Mouse (Mus musculus) limb, embryonic 11.5 days (tissue): ENCODE results near the gene Fthl17a. TPM values are rescaled to one million over a fixed set of nuclear protein-coding genes. Genes with fewer than 3 reads are reported as not detected.

Source experiments
- ATAC-seq: fragments of 200-750 bp; cut with Nextera tagmentation; 2 replicates; pipeline ENCODE4 v1.8.0; 2017; ENCODE audit warnings: low read depth; ENCODE audit not compliant: insufficient number of reproducible peaks, low FRiP score, low TSS enrichment
- DNase-seq: peaks from one replicate; pipeline ENCODE4 v3.0.0-alpha.2; 2015; ENCODE audit warnings: low spot score
- H3K27ac ChIP-seq: fragments of 300-500 bp; sonication (generic); replicated peaks from 2 replicates; pipeline ENCODE4 v1.5.1; 2014; ENCODE audit warnings: low read depth, mild to moderate bottlenecking, low read length
- H3K27me3 ChIP-seq: fragments of 300-500 bp; sonication (generic); 2 replicates; pipeline ENCODE4 v1.6.1; 2014; ENCODE audit warnings: mild to moderate bottlenecking, low read length, mixed read lengths; ENCODE audit not compliant: control insufficient read depth, insufficient read depth
- H3K36me3 ChIP-seq: fragments of 300-500 bp; sonication (generic); 2 replicates; pipeline ENCODE4 v1.6.1; 2014; ENCODE audit warnings: mild to moderate bottlenecking, low read length, moderate library complexity, mixed read lengths; ENCODE audit not compliant: control insufficient read depth, insufficient read depth
- H3K4me1 ChIP-seq: fragments of 300-500 bp; sonication (generic); 2 replicates; pipeline ENCODE4 v1.6.1; 2014; ENCODE audit warnings: low read length, mixed read lengths; ENCODE audit not compliant: control insufficient read depth, insufficient read depth
- H3K4me2 ChIP-seq: fragments of 300-500 bp; sonication (generic); 2 replicates; pipeline ENCODE4 v1.6.1; 2014; ENCODE audit warnings: low read depth, mild to moderate bottlenecking, moderate library complexity; ENCODE audit not compliant: severe bottlenecking
- H3K4me3 ChIP-seq: fragments of 300-500 bp; sonication (generic); 2 replicates; pipeline ENCODE4 v1.5.1; 2014; ENCODE audit warnings: low read depth, low read length
- H3K9ac ChIP-seq: fragments of 300-500 bp; sonication (generic); 2 replicates; pipeline ENCODE4 v1.6.1; 2014; ENCODE audit warnings: mild to moderate bottlenecking, low read length
- H3K9me3 ChIP-seq: fragments of 300-500 bp; sonication (generic); 2 replicates; pipeline ENCODE4 v1.6.1; 2016; ENCODE audit warnings: low read length; ENCODE audit not compliant: control insufficient read depth
- WGBS: fragments of 180-500 bp; shearing (Covaris S2); extraction: QIAGEN DNeasy Blood & Tissue Kit; methylation state at CpG from one replicate; pipeline ENCODE4 v1.1.7; 2014; 5-methylcytosine and 5-hydroxymethylcytosine counted together
- polyA plus RNA-seq: library from polyadenylated mRNA; unstranded; fragments of >200 nt; fragmentation: Nextera tagmentation; extraction: Ambion mirVana; gene quantifications from 2 replicates; pipeline ENCODE4 v1.2.1, GENCODE M21; 2014

Fthl17a gene
- polyA plus RNA-seq = not detected in 2 replicates

GRCm38 (mm10) chrX:85249379-85249778, at the start of gene Fthl17a:
Gene Fthl17a, plus strand, starts transcription at chrX:85249679.
- H3K27me3 ChIP-seq = no peaks in the 10 kb centered on the region
- no peak within 1 kb of the TSS for H3K9ac ChIP-seq
- H3K27ac ChIP-seq = no peak within 1 kb of the TSS
- H3K4me2 ChIP-seq = no peak within 1 kb of the TSS
- no peaks in the 10 kb centered on the region for H3K36me3 ChIP-seq
- no peak for ATAC-seq
- 82% methylated on average over 2 of the region's 2 CpGs for WGBS
- H3K4me1 ChIP-seq = no peaks in the 10 kb centered on the region
- DNase-seq = no peak
- H3K9me3 ChIP-seq = no peaks in the 10 kb centered on the region
- no peak within 1 kb of the TSS for H3K4me3 ChIP-seq

- H3K36me3 ChIP-seq = no peaks in the 10 kb centered on the region
- 90% methylated on average over 2 of the region's 2 CpGs for WGBS
- ATAC-seq = no peak
- no peak for DNase-seq
- H3K27ac ChIP-seq = no peak overlapping the region
- H3K9me3 ChIP-seq = no peaks in the 10 kb centered on the region
- no peak overlapping the region for H3K4me2 ChIP-seq
- no peaks in the 10 kb centered on the region for H3K4me1 ChIP-seq
- no peak overlapping the region for H3K4me3 ChIP-seq
- no peak overlapping the region for H3K9ac ChIP-seq
- no peaks in the 10 kb centered on the region for H3K27me3 ChIP-seq
Observed at GRCm38 (mm10) chrX:85207001-85207400, 42.5 kb upstream of the Fthl17a start.

DNA sequence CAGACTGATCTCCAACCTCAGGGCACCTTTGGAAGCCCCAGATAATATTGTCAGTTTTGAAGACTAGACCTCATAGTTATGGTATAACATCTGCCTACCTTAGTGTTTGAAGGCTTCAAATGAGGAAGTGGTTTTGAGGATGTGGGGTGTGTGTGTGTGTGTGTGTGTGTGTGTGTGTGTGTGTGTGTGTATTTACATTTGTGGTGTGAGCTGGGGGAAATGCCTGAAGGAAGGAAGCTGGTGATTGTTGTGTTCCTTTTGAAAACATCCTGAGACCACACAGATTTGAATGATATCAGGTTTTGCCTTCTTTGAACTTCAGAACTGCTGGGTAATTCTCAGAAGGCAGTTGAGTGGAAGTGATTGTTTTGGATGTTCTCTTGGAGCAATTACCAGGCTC, 22.6 kb upstream of the Fthl17a start:
- DNase-seq = no peak
- Histone ChIP-seq H3K9ac (no peak overlapping the region), H3K27ac (no peak overlapping the region), H3K9me3 (no peaks in the 10 kb centered on the region), H3K4me3 (no peak overlapping the region), H3K36me3 (no peaks in the 10 kb centered on the region), H3K4me2 (no peak overlapping the region), H3K4me1 (no peaks in the 10 kb centered on the region), H3K27me3 (no peaks in the 10 kb centered on the region)
- no peak for ATAC-seq

DNA sequence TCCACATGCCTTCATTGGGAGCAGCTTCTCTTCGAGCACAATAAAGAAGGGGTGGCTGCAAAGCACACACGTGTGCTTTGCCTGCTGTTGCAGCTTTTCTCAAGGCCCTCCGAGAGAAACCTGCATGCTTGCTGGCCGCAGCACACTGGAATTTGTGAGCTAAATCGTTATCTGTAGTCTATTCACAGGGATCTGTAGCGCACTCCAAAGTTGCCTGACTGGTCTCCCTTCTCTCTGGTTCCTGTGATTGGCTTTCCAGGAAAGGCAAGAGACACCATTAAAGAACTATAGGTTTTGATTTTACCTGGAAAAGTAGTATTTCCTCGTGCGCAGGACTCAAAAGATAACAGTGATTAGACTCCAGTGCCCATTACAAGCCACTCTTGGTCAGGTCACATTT, 22.3 kb downstream of the Fthl17a start:
- DNase-seq = no peak
- Histone ChIP-seq H3K9ac (no peak overlapping the region), H3K27ac (no peak overlapping the region), H3K4me2 (no peak overlapping the region), H3K9me3 (no peaks in the 10 kb centered on the region), H3K36me3 (no peaks in the 10 kb centered on the region), H3K4me3 (no peak overlapping the region), H3K4me1 (no peaks in the 10 kb centered on the region), H3K27me3 (no peaks in the 10 kb centered on the region)
- 68% methylated on average over 8 of the region's 8 CpGs for WGBS
- ATAC-seq = no peak

- Histone ChIP-seq H3K4me1 (no peaks in the 10 kb centered on the region), H3K27ac (no peak overlapping the region), H3K4me3 (no peak overlapping the region), H3K36me3 (no peaks in the 10 kb centered on the region), H3K27me3 (no peaks in the 10 kb centered on the region), H3K4me2 (no peak overlapping the region), H3K9ac (no peak overlapping the region), H3K9me3 (no peaks in the 10 kb centered on the region)
- no peak for ATAC-seq
- no peak for DNase-seq
- 71% methylated on average over 6 of the region's 6 CpGs for WGBS
Observed at GRCm38 (mm10) chrX:85272296-85272695, 22.8 kb downstream of the Fthl17a start.

DNA sequence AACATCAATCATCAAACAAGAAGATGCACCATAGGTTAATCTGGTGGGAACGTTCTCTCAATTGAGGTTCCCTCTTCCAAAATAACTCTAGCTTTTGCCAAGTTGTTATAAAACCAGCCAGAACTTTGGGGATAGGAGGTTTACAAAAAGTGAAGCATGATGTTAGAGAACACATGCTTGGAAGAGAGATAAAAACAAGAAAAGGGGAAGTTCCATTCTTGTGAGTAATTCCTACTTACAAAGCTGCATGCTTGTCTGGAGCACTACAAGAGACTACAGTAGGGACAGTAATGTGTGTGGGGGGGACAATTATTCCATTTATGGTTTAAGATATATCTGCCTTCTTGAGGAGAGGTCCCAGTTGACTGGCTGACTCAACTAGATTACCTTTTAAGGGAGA, 40.4 kb downstream of the Fthl17a start:
- no peak for DNase-seq
- Histone ChIP-seq H3K36me3 (no peaks in the 10 kb centered on the region), H3K9me3 (no peaks in the 10 kb centered on the region), H3K4me1 (no peaks in the 10 kb centered on the region), H3K27ac (no peak overlapping the region), H3K4me3 (no peak overlapping the region), H3K9ac (no peak overlapping the region), H3K27me3 (no peaks in the 10 kb centered on the region), H3K4me2 (no peak overlapping the region)
- ATAC-seq = no peak
- WGBS = 93% methylated on average over 1 of the region's 1 CpGs

DNA sequence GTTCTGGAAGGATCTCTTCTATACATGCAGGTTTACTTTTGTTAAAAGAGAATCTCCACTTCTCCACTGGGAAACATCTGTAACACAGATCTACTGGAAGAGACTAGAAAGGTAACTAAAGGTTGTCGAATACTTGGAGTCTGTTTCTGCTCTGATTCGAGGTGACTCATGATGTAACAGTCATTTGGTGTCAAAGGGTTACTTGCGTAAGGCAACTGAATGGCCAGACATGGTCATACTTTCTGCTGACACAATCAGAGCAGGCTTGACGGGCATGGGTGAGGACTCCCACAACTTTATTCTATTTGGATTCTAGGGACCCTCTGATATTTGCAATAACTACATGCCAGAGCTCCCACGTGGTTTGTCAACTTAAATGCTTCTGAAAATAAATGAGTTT, 43.3 kb downstream of the Fthl17a start:
- ATAC-seq = no peak
- no peaks in the 10 kb centered on the region for H3K4me1 ChIP-seq
- DNase-seq = no peak
- no peak overlapping the region for H3K27ac ChIP-seq
- H3K27me3 ChIP-seq = no peaks in the 10 kb centered on the region
- H3K9ac ChIP-seq = no peak overlapping the region
- H3K9me3 ChIP-seq = no peaks in the 10 kb centered on the region
- WGBS = 67% methylated on average over 5 of the region's 5 CpGs
- no peak overlapping the region for H3K4me3 ChIP-seq
- H3K4me2 ChIP-seq = no peak overlapping the region
- H3K36me3 ChIP-seq = no peaks in the 10 kb centered on the region

- ATAC-seq = no peak
- H3K27ac ChIP-seq = no peak overlapping the region
- no peak overlapping the region for H3K9ac ChIP-seq
- H3K9me3 ChIP-seq = no peaks in the 10 kb centered on the region
- no peak for DNase-seq
- H3K27me3 ChIP-seq = no peaks in the 10 kb centered on the region
- no peaks in the 10 kb centered on the region for H3K4me1 ChIP-seq
- H3K4me2 ChIP-seq = no peak overlapping the region
- H3K36me3 ChIP-seq = no peaks in the 10 kb centered on the region
- no peak overlapping the region for H3K4me3 ChIP-seq
- WGBS = 50% methylated on average over 3 of the region's 3 CpGs
Observed at GRCm38 (mm10) chrX:85294001-85294400, 44.5 kb downstream of the Fthl17a start.

GRCm38 (mm10) chrX:85304674-85305073, 55.2 kb downstream of the Fthl17a start:
- H3K9ac ChIP-seq = no peak overlapping the region
- 82% methylated on average over 4 of the region's 4 CpGs for WGBS
- no peaks in the 10 kb centered on the region for H3K36me3 ChIP-seq
- no peak overlapping the region for H3K4me3 ChIP-seq
- H3K4me1 ChIP-seq = no peaks in the 10 kb centered on the region
- ATAC-seq = no peak
- H3K27ac ChIP-seq = no peak overlapping the region
- no peak overlapping the region for H3K4me2 ChIP-seq
- no peak for DNase-seq
- H3K9me3 ChIP-seq = no peaks in the 10 kb centered on the region
- H3K27me3 ChIP-seq = no peaks in the 10 kb centered on the region
